Mouse (Mus musculus): Measurements from ENCODE around the gene Vrk1.

DNA sequence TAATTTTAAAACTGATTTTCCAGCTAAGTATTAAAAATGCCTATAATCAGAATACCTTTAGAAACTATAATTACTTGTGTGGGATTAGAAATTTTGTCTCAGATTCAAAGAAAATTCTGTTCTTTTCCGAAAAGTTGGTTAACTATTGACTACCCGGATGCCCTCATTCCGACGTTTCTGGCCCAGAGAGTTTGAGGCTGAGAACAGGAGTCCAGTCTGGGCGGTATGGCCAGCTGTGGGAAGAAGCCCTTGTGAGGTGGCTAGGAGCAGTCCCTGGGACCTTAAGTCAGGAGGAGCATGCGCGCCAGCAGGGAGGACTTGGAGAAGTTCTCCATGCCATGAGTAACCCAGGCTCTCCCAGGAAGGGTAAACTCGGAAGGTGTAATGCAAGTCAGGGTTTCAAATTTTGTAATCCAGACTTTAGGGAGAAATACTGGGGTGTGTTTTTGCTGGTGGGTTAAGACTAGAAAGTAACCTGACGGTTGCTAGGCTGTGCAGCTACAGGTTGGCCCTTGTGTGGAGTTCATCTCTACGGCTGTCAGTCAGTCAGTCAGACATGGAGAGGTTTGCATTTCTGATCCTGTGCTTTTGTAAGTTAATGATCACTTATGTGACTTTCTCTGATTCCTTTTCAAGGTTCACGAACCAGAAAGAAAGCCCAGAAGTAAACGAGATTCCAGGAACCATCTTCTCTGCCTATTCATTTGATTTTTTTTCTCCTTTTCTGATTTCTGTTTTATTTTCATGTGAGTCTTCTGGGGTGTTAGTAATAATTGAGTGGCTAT is 64.5 kb downstream of the Vrk1 start:
- TF ChIP-seq CTCF (IDR thresholded peaks at IDR 0.05; ENCODE audit: control insufficient read depth, insufficient read depth, insufficient read length) (no peak), USF1 (IDR thresholded peaks at IDR 0.05; ENCODE audit: low read depth) (no peak), MYOD1 (IDR thresholded peaks at IDR 0.05; ENCODE audit: control insufficient read depth, insufficient read length, low read depth) (no peak), MYOG (IDR thresholded peaks at IDR 0.05; ENCODE audit: control insufficient read depth, extremely low read depth, insufficient read length) (no peak)
